Mouse (Mus musculus) C2C12 (cell line): ENCODE data around the gene Kcne2.

Experiments
- CTCF ChIP-seq: IDR thresholded peaks from one replicate; pipeline ENCODE4 v1.5.1; 2011; ENCODE audit not compliant: control insufficient read depth, insufficient read depth, insufficient read length
- MAX ChIP-seq: IDR thresholded peaks from one replicate; pipeline ENCODE4 v1.6.1; 2011; ENCODE audit warnings: mild to moderate bottlenecking, control low read depth
- MYOG ChIP-seq: IDR thresholded peaks from one replicate; pipeline ENCODE4 v1.6.1; 2011; ENCODE audit not compliant: control insufficient read depth, insufficient read length; ENCODE audit errors: extremely low read depth
- USF1 ChIP-seq: IDR thresholded peaks from one replicate; pipeline ENCODE4 v1.6.1; 2011; ENCODE audit warnings: low read depth, mild to moderate bottlenecking, control low read depth, moderate library complexity

- no peak for TF ChIP-seq USF1
- no peak for TF ChIP-seq MYOG
- TF ChIP-seq CTCF: no peak
- TF ChIP-seq MAX: no peak
These were observed 2.2 kb downstream of the Kcne2 start for GRCm38 (mm10) chr16:92294267-92294970.
